Mouse (Mus musculus): Measurements from ENCODE around the gene Gm7694. TPM values are rescaled to one million over a fixed set of nuclear protein-coding genes. Genes with fewer than 3 reads are reported as not detected.
A peak's percentile ranks its signal among the peaks of the same experiment; 100 is the strongest.

Gene Gm7694
- 10 to 100 TPM; 10.2 to 12.8 (median 11.7) TPM for total RNA-seq (2022)

GRCm38 (mm10) chr1:170306232-170306631 is at the start of gene Gm7694:
TSS of gene Gm7694 (minus strand) at chr1:170306332.
- DNase-seq (ENCODE audit: low spot score): no peak

- DNase-seq (ENCODE audit: low spot score): no peak
These were observed 47.2 kb upstream of the Gm7694 start for GRCm38 (mm10) chr1:170353335-170353734.

GRCm38 (mm10) chr1:170351080-170351479 is 44.9 kb upstream of the Gm7694 start:
- DNase-seq (ENCODE audit: low spot score): no peak

GRCm38 (mm10) chr1:170346266-170346665 is 40.1 kb upstream of the Gm7694 start:
- DNase-seq (ENCODE audit: low spot score): peak; percentile 3

- DNase-seq (ENCODE audit: low spot score): no peak
These were observed 37.8 kb upstream of the Gm7694 start for GRCm38 (mm10) chr1:170343906-170344305.

GRCm38 (mm10) chr1:170343081-170343480 is 36.9 kb upstream of the Gm7694 start:
- no peak for DNase-seq (ENCODE audit: low spot score)

- DNase-seq (ENCODE audit: low spot score): no peak
These were observed 33.8 kb upstream of the Gm7694 start for GRCm38 (mm10) chr1:170339943-170340342.

- no peak for DNase-seq (ENCODE audit: low spot score)
These were observed 26.6 kb upstream of the Gm7694 start for GRCm38 (mm10) chr1:170332775-170333174.

- DNase-seq (ENCODE audit: low spot score): no peak
These were observed 25.8 kb upstream of the Gm7694 start for GRCm38 (mm10) chr1:170331926-170332325.

GRCm38 (mm10) chr1:170325277-170325676 is 19.1 kb upstream of the Gm7694 start:
- DNase-seq (ENCODE audit: low spot score): no peak

GRCm38 (mm10) chr1:170324312-170324711 is 18.2 kb upstream of the Gm7694 start:
- DNase-seq (ENCODE audit: low spot score): no peak

GRCm38 (mm10) chr1:170323001-170323400 is 16.9 kb upstream of the Gm7694 start:
- DNase-seq (ENCODE audit: low spot score): no peak

- no peak for DNase-seq (ENCODE audit: low spot score)
These were observed 15.9 kb upstream of the Gm7694 start for GRCm38 (mm10) chr1:170322046-170322445.

GRCm38 (mm10) chr1:170311431-170311830 is 5.3 kb upstream of the Gm7694 start:
- no peak for DNase-seq (ENCODE audit: low spot score)

- no peak for DNase-seq (ENCODE audit: low spot score)
These were observed 2.4 kb upstream of the Gm7694 start, which contains the start of gene Spata46 for GRCm38 (mm10) chr1:170308503-170308902. TSS of gene Spata46 (plus strand) at chr1:170308803.

- DNase-seq (ENCODE audit: low spot score): no peak
These were observed 1.1 kb downstream of the Gm7694 start for GRCm38 (mm10) chr1:170305002-170305401.

- no peak for DNase-seq (ENCODE audit: low spot score)
These were observed 3.0 kb downstream of the Gm7694 start for GRCm38 (mm10) chr1:170303103-170303502.

GRCm38 (mm10) chr1:170302456-170302855 is 3.7 kb downstream of the Gm7694 start:
- no peak for DNase-seq (ENCODE audit: low spot score)

GRCm38 (mm10) chr1:170301686-170302085 is 4.4 kb downstream of the Gm7694 start:
- DNase-seq (ENCODE audit: low spot score): no peak

GRCm38 (mm10) chr1:170299496-170299895 is 6.6 kb downstream of the Gm7694 start:
- no peak for DNase-seq (ENCODE audit: low spot score)

- no peak for DNase-seq (ENCODE audit: low spot score)
These were observed 11.2 kb downstream of the Gm7694 start for GRCm38 (mm10) chr1:170294786-170295570.

- DNase-seq (ENCODE audit: low spot score): no peak
These were observed 12.9 kb downstream of the Gm7694 start for GRCm38 (mm10) chr1:170293257-170293656.

- peak; percentile 42 for DNase-seq (ENCODE audit: low spot score)
These were observed 13.7 kb downstream of the Gm7694 start for GRCm38 (mm10) chr1:170292239-170292951.
